Mouse (Mus musculus): ENCODE results near the gene Taar7d.
"Not testable (repeated sequence)": the region's sequence is repeated elsewhere in the genome, so short reads cannot be mapped to it uniquely, and the experiment has no call there.

The Taar7d gene

DNA sequence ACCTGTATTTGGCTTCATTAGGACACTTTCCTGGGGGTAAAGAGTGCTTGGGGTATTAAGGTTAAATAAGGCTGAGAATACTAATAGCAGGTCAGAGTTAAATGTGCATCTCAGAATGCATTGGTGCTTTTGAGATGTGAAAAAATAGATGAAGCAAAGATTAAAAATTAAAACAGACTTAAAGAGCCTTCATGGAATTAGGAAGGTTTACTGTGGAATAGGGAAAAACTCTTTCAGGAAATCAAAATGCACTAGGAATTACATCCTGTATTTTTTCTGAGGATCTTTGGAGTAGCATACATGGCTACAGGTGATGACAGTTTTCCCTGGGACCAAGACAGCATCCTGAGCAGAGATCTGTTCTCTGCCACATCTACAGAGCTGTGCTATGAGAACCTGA lies at the start of gene Taar7d:
Gene Taar7d (plus strand): TSS at position 301 of the 400 bp plus-strand sequence.
- no peak for DNase-seq (ENCODE audit: low spot score in 2 of 2)

DNA sequence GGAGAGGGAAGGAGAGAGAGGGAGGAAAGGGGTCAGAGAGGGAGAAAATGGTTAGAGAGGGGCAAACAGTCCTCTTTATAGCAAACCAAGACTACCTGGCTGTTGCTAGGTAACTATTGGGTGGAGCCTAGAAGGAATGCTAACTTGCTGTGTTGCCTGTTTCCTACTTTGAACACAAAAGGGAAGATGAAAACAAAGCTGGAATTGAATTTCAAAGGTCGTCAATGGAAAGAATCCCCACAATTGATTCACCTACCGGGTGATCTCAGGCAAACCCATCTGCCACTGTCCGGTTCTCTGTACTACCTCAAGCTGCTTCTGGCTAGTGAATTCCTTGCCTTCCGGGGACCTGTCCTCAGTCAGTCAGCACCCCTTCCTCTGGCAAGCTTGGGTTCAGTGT lies 49.1 kb upstream of the Taar7d start:
- DNase-seq (ENCODE audit: low spot score in 2 of 2) = no peak

GRCm38 (mm10) chr10:23978901-23979705 lies 47.9 kb upstream of the Taar7d start:
- DNase-seq (ENCODE audit: low spot score in 2 of 2) = peak; percentile 28 to 61

DNA sequence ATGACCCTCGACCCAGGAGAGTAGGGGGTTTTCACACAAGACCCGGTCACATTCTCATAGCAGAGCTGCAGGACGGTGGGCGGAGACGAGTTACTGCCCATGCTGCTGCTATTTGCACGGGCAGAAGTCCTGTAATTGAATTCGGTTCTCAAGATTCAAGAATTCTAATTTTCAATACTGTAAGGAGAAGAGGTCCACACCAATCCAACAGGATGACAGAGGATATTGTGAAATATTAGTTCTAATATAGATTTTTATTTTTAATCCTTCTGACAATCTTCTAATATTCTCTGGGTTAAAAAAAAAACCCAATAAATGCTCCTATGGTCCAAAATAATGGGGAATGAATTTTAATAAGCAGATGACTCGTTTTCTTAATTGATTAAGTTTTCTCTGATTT lies 41.5 kb upstream of the Taar7d start, which contains the start of gene Taar6:
Gene Taar6 (minus strand): TSS at position 101 of the 400 bp plus-strand sequence.
- DNase-seq (ENCODE audit: low spot score in 2 of 2) = no peak

DNA sequence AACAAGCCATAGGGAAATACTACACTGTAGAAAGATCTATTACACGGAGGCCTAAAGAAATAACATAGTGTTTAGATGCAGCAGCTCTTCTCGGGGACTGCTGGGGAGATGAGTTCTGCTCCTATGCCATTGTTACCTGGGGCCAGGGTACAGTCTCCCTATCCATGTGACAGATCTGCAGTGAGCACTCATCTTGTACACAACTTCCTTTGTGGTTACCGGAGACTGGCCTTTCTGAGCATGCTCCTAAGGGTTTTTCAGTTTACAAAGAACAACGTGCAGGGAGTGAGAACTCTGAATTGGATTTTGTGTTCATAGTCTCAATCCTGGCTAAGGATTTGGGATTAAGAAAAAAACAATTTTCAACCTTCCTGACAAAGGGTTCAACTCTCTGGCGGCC lies 40.6 kb upstream of the Taar7d start:
- DNase-seq (ENCODE audit: low spot score in 2 of 2) = peak in 1 of 2 experiments; percentile 7

DNA sequence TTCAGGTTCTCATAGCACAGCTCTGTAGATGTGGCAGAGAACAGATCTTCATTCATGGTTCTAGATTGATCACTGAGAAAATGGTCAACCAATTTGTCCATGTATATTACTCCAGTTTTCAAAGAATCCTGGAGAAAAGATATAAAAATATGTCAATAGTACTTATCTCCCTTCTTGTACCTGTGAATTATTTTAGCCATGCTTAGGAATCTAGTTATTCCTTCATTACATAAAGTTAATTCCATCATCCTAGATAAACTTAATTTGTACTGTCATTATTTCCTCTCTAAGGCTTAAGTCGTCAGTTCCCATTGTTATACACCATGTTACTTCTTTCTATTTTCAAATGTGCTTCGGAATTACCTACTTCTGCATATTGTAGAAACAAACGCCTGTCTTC lies 33.6 kb upstream of the Taar7d start, which contains the start of gene Taar7a:
Gene Taar7a (minus strand): TSS at position 101 of the 400 bp plus-strand sequence.
- DNase-seq (ENCODE audit: low spot score in 2 of 2) = no peak

DNA sequence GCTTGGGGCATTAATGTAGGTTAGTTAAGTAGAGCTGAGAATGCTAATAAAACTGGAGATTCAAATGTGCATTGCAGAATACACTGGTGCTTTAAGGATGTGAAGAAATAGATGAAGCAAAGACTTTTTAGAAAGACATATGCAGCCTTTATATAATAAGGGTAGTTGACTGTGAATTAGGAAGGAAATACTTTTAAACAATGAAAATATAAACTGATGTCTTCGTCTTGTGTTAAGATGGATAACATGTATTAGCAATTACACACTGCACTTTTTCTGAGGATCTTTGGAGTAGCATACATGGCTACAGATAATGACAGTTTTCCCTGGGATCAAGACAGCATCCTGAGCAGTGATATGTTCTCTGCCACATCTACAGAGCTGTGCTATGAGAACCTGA lies 27.4 kb upstream of the Taar7d start, which contains the start of gene Taar7b:
Gene Taar7b (plus strand): TSS at position 301 of the 400 bp plus-strand sequence.
- no peak for DNase-seq (ENCODE audit: low spot score in 2 of 2)

- no peak for DNase-seq (ENCODE audit: low spot score in 2 of 2)
These were observed 20.6 kb upstream of the Taar7d start for GRCm38 (mm10) chr10:24006442-24006841.

DNA sequence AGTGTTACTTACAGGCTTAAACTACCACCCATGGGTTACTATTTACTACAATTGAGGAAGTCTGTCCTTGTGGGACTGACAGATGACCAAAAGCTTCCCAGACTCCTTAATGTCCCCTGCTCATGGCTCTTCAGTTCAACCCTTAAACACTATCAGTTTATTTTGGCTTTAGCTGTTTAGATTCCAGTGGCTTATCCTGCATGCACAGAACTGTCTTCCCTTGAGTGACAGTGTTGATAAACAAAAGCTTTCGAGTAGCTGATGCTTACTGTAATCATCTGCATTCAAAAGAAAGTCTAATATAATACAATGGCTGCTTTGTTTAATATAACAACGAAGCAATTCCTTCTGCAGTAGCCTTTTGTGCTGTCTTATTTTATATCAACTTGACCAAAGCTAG lies 20.0 kb upstream of the Taar7d start:
- no peak for DNase-seq (ENCODE audit: low spot score in 2 of 2)

DNA sequence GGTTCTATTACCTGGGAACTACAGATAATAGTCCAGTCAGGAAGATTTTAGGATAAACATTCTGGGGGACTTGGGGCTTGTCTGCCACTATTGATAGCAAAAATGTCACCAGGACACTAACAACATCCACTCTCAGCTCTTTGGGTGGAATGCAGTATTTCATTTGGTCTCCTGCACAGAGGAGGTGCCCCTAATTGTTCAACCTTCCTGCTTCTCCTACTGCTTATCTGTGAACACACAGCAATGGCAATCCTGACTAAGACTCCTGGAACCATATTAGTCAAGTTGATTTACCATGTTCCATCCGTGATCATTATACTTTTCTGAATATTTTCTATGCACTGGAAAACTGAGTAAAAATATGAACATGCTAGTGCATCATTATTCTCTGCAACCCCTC lies 18.9 kb upstream of the Taar7d start:
- DNase-seq (ENCODE audit: low spot score in 2 of 2) = no peak

DNA sequence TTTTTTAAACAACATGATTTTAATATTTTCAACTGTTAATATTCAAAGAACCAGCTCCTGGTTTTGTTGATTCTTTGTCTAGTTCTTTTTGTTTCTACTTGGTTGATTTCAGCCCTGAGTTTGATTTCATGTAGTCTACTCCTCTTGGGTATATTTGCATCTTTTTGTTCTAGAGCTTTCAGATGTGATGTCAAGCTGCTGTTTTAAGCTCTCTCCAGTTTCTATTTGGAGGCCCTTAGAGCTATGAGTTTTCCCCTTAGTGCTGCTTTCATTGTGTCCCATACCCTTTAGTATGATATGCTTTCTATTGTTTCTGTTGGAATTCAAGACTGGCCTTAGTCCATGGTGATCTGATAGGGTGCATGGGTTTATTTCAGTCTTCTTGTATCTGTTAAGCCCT lies 4.3 kb downstream of the Taar7d start:
- no peak for DNase-seq (ENCODE audit: low spot score in 2 of 2)

DNA sequence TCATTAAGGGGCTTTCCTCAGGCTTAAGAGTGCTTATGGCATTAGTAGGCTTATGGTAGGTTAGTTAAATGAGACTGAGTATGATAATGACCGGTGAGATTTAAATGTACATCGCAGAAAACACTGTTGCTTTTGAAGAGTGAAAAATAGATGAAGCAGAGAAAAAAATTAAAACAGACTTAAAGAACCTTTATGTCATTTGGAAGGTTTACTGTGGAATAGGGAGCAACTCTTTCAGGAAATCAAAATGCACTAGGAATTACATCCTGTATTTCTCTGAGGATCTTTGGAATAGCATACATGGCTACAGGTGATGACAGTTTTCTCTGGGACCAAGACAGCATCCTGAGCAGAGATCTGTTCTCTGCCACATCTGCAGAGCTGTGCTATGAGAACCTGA lies 10.3 kb downstream of the Taar7d start, which contains the start of gene Taar7e:
Gene Taar7e (plus strand): TSS at position 301 of the 400 bp plus-strand sequence.
- DNase-seq (ENCODE audit: low spot score in 2 of 2) = no peak

DNA sequence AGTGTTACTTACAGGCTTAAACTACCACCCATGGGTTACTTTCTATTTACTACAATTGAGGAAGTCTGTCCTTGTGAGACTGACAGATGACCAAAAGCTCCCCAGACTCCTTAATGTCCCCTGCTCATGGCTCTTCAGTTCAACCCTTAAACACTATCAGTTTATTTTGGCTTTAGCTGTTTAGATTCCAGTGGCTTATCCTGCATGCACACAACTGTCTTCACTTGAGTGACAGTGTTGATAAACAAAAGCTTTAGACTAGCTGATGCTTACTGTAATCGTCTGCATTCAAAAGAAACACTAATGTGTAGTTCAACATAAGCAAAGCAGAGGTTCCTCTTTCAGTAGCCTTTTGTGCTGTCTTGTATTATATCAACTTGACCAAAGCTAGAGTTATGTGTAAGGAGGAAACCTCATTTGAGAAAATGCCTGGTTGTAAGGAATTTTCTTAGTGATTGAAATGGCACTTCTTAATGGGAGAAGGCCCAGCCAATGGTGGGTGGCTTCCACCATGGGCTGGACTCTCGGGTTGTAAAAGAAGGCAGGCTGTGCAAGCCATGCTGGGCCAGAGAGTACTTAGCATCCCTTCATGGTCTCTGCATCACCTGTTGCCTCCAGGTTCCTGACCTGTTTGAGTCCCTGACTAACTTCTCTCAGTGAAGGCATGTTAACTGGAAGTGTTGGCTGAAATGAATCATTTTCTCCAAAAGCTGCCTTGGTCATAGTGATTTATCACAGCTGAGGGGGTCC lies 13.3 kb downstream of the Taar7d start:
- DNase-seq (ENCODE audit: low spot score in 2 of 2) = no peak

DNA sequence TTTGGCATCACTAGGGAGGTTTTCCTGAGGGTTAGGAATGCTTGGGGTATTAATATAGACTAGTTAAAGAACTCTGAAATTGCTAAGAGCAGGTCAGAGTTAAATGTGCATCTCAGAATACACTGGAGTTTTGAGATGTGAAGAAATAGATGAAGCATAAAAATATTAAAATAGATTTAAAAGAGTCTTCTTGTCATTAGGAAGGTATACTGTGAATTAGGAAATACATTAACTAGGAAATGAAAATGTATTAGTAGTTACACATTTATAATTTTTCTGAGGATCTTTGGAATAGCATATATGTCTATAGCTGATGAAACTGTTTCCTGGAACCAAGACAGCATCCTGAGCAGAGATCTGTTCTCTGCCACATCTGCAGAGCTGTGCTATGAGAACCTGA lies 22.2 kb downstream of the Taar7d start, which contains the start of gene Taar7f:
Gene Taar7f (plus strand): TSS at position 301 of the 400 bp plus-strand sequence.
- DNase-seq (ENCODE audit: low spot score in 2 of 2) = no peak

DNA sequence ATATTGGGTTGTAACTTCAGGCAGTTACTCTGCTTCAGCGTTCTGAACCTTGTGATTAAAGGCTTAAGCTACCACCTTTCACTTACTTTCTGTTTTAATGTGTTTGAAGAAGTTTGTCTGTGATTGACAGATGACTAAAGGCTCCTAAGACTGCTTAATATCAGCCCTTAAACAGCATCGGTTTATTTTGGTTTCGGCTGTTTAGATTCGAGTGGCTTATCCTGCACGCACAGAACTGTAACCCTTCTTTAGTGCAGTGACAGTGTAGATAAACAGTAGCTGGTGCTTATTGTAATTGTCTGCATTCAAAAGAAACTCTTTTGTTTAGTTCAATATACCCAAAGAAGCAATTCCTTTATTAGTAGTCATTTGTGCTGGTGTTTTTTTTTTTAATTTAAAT lies 25.0 kb downstream of the Taar7d start:
- no peak for DNase-seq (ENCODE audit: low spot score in 2 of 2)

DNA sequence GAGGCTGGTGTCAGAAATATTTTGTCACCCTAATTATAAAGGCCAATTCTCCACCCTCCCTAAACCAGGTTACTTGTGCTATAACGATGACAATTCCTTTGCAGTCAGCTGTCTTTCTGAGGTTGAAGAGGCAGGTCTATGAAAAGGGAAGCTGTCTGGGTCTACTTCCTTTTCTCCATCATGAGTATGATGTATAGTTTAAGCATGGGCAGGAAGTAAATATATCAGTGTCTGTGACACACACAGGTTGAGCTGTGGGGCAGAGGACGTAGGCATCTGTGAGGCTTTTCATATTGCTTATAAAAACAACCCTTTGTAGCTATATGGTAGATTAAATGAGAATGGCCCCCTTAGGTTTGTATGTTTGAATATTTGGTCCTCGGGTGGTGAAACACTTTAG lies 32.0 kb downstream of the Taar7d start:
- no peak for DNase-seq (ENCODE audit: low spot score in 2 of 2)

GRCm38 (mm10) chr10:24074751-24075150 lies 47.7 kb downstream of the Taar7d start:
- not testable (repeated sequence) for DNase-seq (ENCODE audit: low spot score in 2 of 2)

DNA sequence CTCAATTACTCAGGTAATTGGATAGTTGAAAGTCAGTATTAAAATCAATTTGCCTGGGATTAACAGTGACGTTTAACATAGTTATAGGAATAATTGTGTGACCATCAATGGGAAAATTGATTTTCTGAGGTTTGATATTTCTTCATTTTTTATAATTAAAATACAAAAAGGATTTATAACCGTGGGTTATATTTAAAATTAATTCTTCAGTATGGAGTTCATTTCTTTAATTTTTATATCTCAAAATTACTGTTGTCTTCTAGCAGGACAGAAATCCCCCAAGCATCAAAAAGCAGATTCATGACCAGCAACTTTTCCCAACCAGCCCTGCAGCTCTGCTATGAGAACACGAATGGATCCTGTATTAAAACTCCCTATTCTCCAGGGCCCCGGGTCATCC lies 49.2 kb downstream of the Taar7d start, which contains the start of gene Taar8a:
Gene Taar8a (plus strand): TSS at position 301 of the 400 bp plus-strand sequence.
- not testable (repeated sequence) for DNase-seq (ENCODE audit: low spot score in 2 of 2)

Data from thymus, postnatal 10 days (tissue).